Mouse (Mus musculus) hindbrain, embryonic 16.5 days (tissue): Measurements from ENCODE around the gene Ss18l1. TPM values are rescaled to one million over a fixed set of nuclear protein-coding genes. Genes with fewer than 3 reads are reported as not detected.

Experiments used
- polyA plus RNA-seq: library from polyadenylated mRNA; unstranded; fragments of >200 nt; fragmentation: Nextera tagmentation; extraction: Ambion mirVana; gene quantifications from 2 replicates; pipeline ENCODE4 v1.2.1, GENCODE M21; 2015

Ss18l1 gene
- polyA plus RNA-seq, 1 experiment from 2014 or later: 53.0 TPM

Other genes with a start within 250 kb of the Ss18l1 start
- gene Taf4, start 65.9 kb upstream of the Ss18l1 start, polyA plus RNA-seq: 2.8 and 3.0 TPM in 2 replicates
- 9.3 and 17.8 TPM in 2 replicates for gene Lsm14b, start 17.5 kb upstream of the Ss18l1 start, polyA plus RNA-seq
- 514 and 534 TPM in 2 replicates for gene Psma7, start 76 bp upstream of the Ss18l1 start, polyA plus RNA-seq
- 33.1 and 33.2 TPM in 2 replicates for gene Mtg2, start 28.1 kb downstream of the Ss18l1 start, polyA plus RNA-seq
- 2.1 and 2.7 TPM in 2 replicates for gene Hrh3, start 62.0 kb downstream of the Ss18l1 start, polyA plus RNA-seq
- gene Osbpl2, start 76.8 kb downstream of the Ss18l1 start, polyA plus RNA-seq: 70.5 and 72.8 TPM in 2 replicates
- 193 and 201 TPM in 2 replicates for gene Adrm1, start 129.0 kb downstream of the Ss18l1 start, polyA plus RNA-seq
- gene Lama5, start 183.3 kb downstream of the Ss18l1 start, polyA plus RNA-seq: 2.2 and 3.5 TPM in 2 replicates
- gene Rps21, start 214.9 kb downstream of the Ss18l1 start, polyA plus RNA-seq: 271 and 282 TPM in 2 replicates
- 11.1 and 22.2 TPM in 2 replicates for gene Cables2, start 231.0 kb downstream of the Ss18l1 start, polyA plus RNA-seq
- gene Rbbp8nl, start 247.4 kb downstream of the Ss18l1 start, polyA plus RNA-seq: not detected in 2 replicates